Comparison of ENCODE assay signal across 9 mouse cellular contexts in genomic region chr13:101718744-101719143, GRCm38 (mm10). TPM values are rescaled to one million over a fixed set of nuclear protein-coding genes. Genes with fewer than 3 reads are reported as not detected.
DNase-seq lines count a peak whose midpoint lies in the region; ATAC-seq and TF ChIP-seq lines count a peak whose summit lies in the region.
"Had no signal": no experiment of that assay in that cellular context is flagged by ENCODE, and none has a peak within 500 bp of the region (broad histone marks: within the 10 kb centered on the region; RNA-seq: fewer than 3 reads in every experiment).

No protein-coding gene starts in this region.

- peak overlapping the region; percentile 45; the same call in 1 of the 2 replicates for H3K4me2 ChIP-seq in hindbrain, postnatal 0 days (ENCODE audit: low read depth, low read length)
- peak overlapping the region; percentile 4; the same call in 1 of the 2 replicates for H3K4me2 ChIP-seq in neural tube, embryonic 14.5 days (ENCODE audit: low read depth, low read length)

- WGBS in liver, adult 2 months, result 14% methylated on average over 7 of the region's 7 CpGs
- 61% methylated on average over 7 of the region's 7 CpGs for WGBS in hindbrain, postnatal 0 days
- 40% methylated on average over 7 of the region's 7 CpGs for WGBS in neural tube, embryonic 14.5 days

- H3K4me3 ChIP-seq in gastrocnemius, adult 2 months, result peak overlapping the region; percentile 62
- no peak overlapping the region for H3K4me3 ChIP-seq in liver, adult 2 months (ENCODE audit: insufficient read depth, low read depth, low read length)
- no peak overlapping the region for H3K4me3 ChIP-seq in hindbrain, postnatal 0 days (ENCODE audit: low read length)
- H3K4me3 ChIP-seq in neural tube, embryonic 14.5 days (ENCODE audit: low read depth, low read length), result no peak overlapping the region
- H3K4me3 ChIP-seq: embryonic facial prominence, embryonic 12.5 days had no signal

- H3K27ac ChIP-seq in gastrocnemius, adult 2 months, result peak overlapping the region; percentile 84
- H3K27ac ChIP-seq in liver, adult 2 months (replicated peaks; ENCODE audit: insufficient read depth, low read depth, low read length), result peak overlapping the region; percentile 87
- H3K27ac ChIP-seq in hindbrain, postnatal 0 days, result no peak overlapping the region
- H3K27ac ChIP-seq in neural tube, embryonic 14.5 days (ENCODE audit: low read depth, low read length), result no peak overlapping the region

- no peak for DNase-seq in gastrocnemius, adult 2 months
- DNase-seq in gastrocnemius, postnatal 25 days, result no peak
- peak; percentile 67 for DNase-seq in liver, adult 2 months (ENCODE audit: extremely low read depth, low read depth, low spot score)
- DNase-seq in liver, result no peak
- no peak for DNase-seq in hindbrain, postnatal 0 days (ENCODE audit: low spot score)
- no peak for DNase-seq in layer of hippocampus, adult 18-20 months (ENCODE audit: low spot score in 2 of 2)

- peak overlapping the region; percentile 21; the same call in 1 of the 2 replicates for H3K9ac ChIP-seq in liver, adult 2 months (ENCODE audit: low read depth, low read length)
- H3K9ac ChIP-seq in hindbrain, postnatal 0 days (replicated peaks; ENCODE audit: low read length), result no peak overlapping the region
- H3K9ac ChIP-seq in neural tube, embryonic 14.5 days (replicated peaks; ENCODE audit: low read depth, low read length), result no peak overlapping the region
- H3K9ac ChIP-seq: embryonic facial prominence, embryonic 12.5 days had no signal

- no peaks in the 10 kb centered on the region for H3K9me3 ChIP-seq in hindbrain, postnatal 0 days (ENCODE audit: low read length)
- H3K9me3 ChIP-seq in neural tube, embryonic 14.5 days (ENCODE audit: control insufficient read depth, low read length), result no peaks in the 10 kb centered on the region
- H3K9me3 ChIP-seq: embryonic facial prominence, embryonic 12.5 days had no signal

- no peak for TF ChIP-seq POLR2A in liver, adult 2 months (IDR thresholded peaks at IDR 0.05; ENCODE audit: extremely low read depth, insufficient read depth, low read length)

- TF ChIP-seq CTCF in gastrocnemius, adult 2 months (IDR thresholded peaks at IDR 0.05), result no peak
- TF ChIP-seq CTCF in liver, adult 2 months (IDR thresholded peaks at IDR 0.05; ENCODE audit: low read depth, low read length), result no peak
- TF ChIP-seq CTCF in hindbrain, postnatal 0 days (IDR thresholded peaks at IDR 0.05; ENCODE audit: low read depth), result no peak

- 0 out of 2 replicates have a peak, but pooled peaks cover 2% of the 10 kb centered on the region for H3K36me3 ChIP-seq in liver, adult 2 months (ENCODE audit: control insufficient read depth, insufficient read depth, low read length)
- no peaks in the 10 kb centered on the region for H3K36me3 ChIP-seq in hindbrain, postnatal 0 days (ENCODE audit: insufficient read depth, low read length)
- H3K36me3 ChIP-seq in neural tube, embryonic 14.5 days (ENCODE audit: control insufficient read depth, insufficient read depth, low read length), result no peaks in the 10 kb centered on the region
- H3K36me3 ChIP-seq: embryonic facial prominence, embryonic 12.5 days had no signal

- peaks cover 27% of the 10 kb centered on the region; the same call in 1 of the 2 replicates for H3K79me2 ChIP-seq in liver, adult 2 months (ENCODE audit: control insufficient read depth, insufficient read depth, low read length)

- intact Hi-C loops in gastrocnemius, adult 2 months (cut with DNase I), result no loop called here

- ATAC-seq in hindbrain, postnatal 0 days, result no peak
- no peak for ATAC-seq in neural tube, embryonic 14.5 days (ENCODE audit: low read depth)
- ATAC-seq in cerebellum, adult (ENCODE audit: insufficient number of reproducible peaks, low FRiP score, low TSS enrichment), result no peak

- H3K4me1 ChIP-seq in liver, adult 2 months (ENCODE audit: control insufficient read depth, insufficient read depth, low read length), result peaks cover 42% of the 10 kb centered on the region
- peaks cover 8% of the 10 kb centered on the region; the same call in 1 of the 2 replicates for H3K4me1 ChIP-seq in hindbrain, postnatal 0 days (ENCODE audit: insufficient read depth, low read length)
- peaks cover 8% of the 10 kb centered on the region; the same call in 1 of the 2 replicates for H3K4me1 ChIP-seq in neural tube, embryonic 14.5 days (ENCODE audit: control insufficient read depth, insufficient read depth, low read length)

- H3K27me3 ChIP-seq in liver, adult 2 months (ENCODE audit: control insufficient read depth, insufficient read depth, low read length), result no peaks in the 10 kb centered on the region
- H3K27me3 ChIP-seq in hindbrain, postnatal 0 days (ENCODE audit: insufficient read depth, low read length), result no peaks in the 10 kb centered on the region
- no peaks in the 10 kb centered on the region for H3K27me3 ChIP-seq in neural tube, embryonic 14.5 days (ENCODE audit: control insufficient read depth, insufficient read depth, low read length)
- H3K27me3 ChIP-seq: embryonic facial prominence, embryonic 12.5 days had no signal

RNA-seq across cellular contexts. Expression of gene Pik3r1, which starts 49.3 kb away (rescaled TPM):
- 10 to 100 TPM; 41.3 to 52.1 TPM for total RNA-seq in gastrocnemius, adult 2 months (2021)
- total RNA-seq in gastrocnemius, postnatal 25 days (2021), result 10 to 100 TPM; 25.4 to 27.0 TPM
- 35.5 and 38.4 TPM in 2 replicates for total RNA-seq in liver, adult 2 months (2014; rRNA removed)
- polyA plus RNA-seq in liver, adult 2 months (2012; rRNA removed), result 11.9 and 12.2 TPM in 2 replicates
- total RNA-seq in hindbrain, postnatal 0 days (2014; rRNA removed), result 95.6 and 111 TPM in 2 replicates
- polyA plus RNA-seq in hindbrain, postnatal 0 days (2015; fragmentation: Nextera tagmentation; extraction: Ambion mirVana), result 56.2 and 58.1 TPM in 2 replicates
- 114 and 136 TPM in 2 replicates for polyA plus RNA-seq in neural tube, embryonic 14.5 days (2014; fragmentation: Nextera tagmentation; extraction: Ambion mirVana)
- total RNA-seq in layer of hippocampus, adult 18-20 months (2021), result 10 to 100 TPM; 80.2 to 89.3 TPM

Comparison
In these comparisons a context has a peak if more than half of its experiments do, and no peak if none do; other contexts are left out.
1. H3K27ac ChIP-seq: peak in gastrocnemius, adult 2 months (single experiment) and liver, adult 2 months (single experiment); none in hindbrain, postnatal 0 days (single experiment) and neural tube, embryonic 14.5 days (single experiment).